Mouse (Mus musculus): ENCODE results near the gene Lmf1.

Lmf1 gene

DNA sequence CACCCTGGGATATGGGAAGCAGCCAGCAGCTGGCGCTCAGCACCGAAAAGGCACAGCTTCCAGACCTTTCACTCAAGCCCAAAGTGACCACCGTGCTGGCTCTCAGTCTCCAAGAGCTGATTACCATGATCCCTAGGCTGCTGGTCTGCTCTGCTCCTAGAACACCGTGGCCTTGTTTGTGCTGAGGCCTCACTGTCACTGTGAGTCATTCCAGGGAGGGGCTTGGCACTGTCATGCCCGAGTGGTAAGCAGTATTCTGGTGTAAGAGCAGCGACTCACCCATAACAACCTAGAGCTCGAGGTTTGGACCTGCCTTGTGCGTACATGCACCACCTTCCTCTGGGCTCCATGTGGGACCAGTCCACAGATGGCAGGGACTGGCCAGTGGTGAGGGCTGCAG is 63.1 kb downstream of the Lmf1 start:
- DNase-seq (ENCODE audit: low read depth, low spot score): no peak

DNA sequence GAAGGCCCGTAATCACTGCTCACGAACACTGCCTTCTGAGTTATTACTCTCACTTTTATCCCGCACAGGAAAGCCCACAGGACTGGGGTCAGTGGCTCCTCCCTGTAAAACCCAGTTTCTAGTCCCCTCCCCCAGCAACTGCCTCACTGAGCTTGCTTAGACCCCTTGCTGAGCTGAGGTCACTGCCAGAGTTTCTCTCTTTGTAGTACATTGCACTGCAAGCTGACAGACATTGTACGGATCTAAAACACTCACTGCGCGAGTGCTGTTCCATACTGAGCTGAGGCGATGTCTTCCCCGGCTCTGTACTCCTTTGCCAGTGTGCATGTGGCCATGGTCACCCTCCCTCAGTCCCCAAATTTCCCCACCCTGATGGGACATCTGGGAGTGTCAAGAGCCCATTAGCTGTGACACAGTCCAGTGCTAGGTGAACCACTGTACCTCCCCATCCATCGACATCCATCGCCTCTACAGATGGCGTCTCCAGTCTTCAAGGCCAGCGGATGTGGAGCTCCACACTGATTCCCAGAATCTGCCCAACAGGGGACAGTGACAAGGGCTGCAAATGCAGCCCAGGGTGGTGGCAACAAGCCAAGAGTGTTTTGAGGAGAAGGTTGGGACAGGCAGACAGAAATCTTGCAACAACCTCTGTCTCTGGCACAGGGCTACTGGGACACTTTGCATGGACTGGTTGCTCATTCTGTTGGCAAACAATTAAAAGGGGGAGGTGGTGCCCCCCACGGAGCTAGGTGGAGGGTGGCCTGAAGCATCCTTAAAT is 64.8 kb downstream of the Lmf1 start:
- DNase-seq (ENCODE audit: low read depth, low spot score): no peak

DNA sequence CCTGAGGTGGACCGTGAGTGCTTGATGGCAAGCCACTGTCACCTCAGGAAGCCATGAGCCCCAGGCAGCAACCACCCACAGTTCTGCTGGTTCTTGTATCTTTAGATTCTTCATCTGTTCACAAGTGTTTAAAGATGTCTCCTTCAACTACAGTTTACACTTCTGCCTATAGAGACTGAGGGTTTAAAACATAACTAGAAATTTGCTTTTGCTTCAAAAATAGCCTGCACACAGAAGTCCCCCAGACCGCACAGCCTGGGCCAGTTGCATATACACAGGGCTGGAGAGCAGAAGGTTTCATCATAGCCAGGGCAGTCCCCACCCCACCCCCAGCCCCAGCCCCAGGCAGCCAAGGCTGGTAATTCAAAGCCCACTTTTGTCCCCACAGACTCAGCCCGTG is 65.9 kb downstream of the Lmf1 start:
- DNase-seq (ENCODE audit: low read depth, low spot score): peak; percentile 64

DNA sequence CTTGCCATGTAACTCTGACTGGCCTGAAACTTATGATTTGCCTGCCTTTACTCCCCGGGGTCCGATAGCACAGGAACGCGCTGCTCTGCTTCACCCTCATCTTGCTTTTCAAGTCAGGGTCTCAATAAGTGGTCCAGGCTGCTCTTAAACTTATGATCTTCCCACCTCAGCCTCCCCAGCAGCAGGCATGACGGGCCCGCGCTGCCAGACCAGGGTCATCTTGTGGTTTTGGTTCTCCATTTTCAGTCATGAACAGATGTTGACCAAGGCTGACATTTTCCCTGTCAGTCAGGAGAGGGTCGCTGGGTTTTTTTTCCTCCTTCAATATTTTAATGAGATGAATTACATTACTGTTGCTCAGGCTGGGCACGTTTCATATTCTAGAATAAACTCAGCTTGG is 66.8 kb downstream of the Lmf1 start:
- DNase-seq (ENCODE audit: low read depth, low spot score): peak; percentile 80

GRCm38 (mm10) chr17:25647901-25648300 is 69.0 kb downstream of the Lmf1 start:
- DNase-seq (ENCODE audit: low read depth, low spot score): no peak

- DNase-seq (ENCODE audit: low read depth, low spot score): no peak
Measured at GRCm38 (mm10) chr17:25648678-25649216, 69.9 kb downstream of the Lmf1 start.

- no peak for DNase-seq (ENCODE audit: low read depth, low spot score)
Measured at GRCm38 (mm10) chr17:25650726-25651125, 71.8 kb downstream of the Lmf1 start.

- DNase-seq (ENCODE audit: low read depth, low spot score): no peak
Measured at GRCm38 (mm10) chr17:25652272-25652671, 73.4 kb downstream of the Lmf1 start.

DNA sequence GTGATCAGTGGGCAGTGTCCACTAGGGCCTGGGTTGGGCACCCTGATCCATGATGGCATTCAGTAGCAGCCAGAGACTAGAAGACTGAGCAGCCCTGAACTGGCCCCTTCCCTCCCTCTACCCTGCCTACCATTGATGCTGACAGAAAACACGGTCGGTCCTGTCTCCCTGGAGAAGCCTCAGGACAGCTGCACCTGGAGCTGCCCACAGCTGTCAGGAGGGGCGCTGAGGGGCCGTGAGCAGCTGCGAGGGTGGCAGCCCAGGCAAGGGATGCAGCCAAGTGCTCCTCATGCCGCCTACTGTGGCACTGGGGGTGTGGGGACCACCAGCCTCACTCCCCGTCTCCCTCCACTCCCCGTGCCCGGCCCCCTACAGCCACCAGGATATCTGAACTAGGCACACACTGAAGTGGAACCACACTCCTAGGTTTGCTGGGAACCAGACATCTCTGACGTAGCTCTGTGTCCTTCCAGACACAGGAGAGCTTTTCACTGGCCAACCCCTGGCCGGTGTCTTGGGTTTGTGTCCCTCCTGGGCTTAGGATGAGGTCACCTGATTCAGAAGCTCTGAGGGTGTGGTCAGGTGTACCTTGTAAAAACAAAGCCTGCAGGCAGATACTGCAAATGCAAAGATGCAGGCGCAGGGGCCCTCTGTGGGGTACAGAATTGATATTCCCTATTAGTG is 77.4 kb downstream of the Lmf1 start:
- DNase-seq (ENCODE audit: low read depth, low spot score): no peak

- no peak for DNase-seq (ENCODE audit: low read depth, low spot score)
Measured at GRCm38 (mm10) chr17:25656826-25657189, 77.9 kb downstream of the Lmf1 start.

DNA sequence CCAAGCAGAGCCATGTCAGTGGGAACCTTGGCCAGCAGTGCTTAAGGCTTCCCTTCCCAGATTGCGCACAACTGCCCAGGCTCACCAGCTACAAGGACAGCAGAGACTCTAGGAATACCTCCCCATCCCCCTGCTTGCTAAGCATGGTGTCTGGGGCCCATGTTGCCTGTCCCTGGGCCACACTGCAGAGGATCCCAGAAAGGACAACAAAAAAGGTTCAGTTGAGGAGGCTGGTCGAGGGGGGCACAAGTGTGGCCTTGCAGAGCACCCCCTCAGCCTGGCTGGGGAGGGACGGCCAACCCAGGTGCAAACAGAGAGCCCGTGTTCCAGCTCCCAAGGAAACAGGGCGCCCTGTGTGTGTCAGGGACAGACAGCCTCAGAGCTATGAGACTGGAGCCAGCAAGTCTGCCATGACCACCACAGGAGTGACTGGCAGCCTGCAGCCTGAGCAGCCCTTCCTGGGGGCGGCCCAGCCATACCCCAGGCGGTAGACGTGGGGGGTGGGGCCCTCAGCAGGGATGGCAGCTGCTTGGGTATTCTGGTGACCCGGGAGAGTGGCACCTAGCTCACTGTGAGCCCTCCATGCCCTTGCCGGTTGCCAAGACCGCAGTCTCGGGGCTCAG is 84.4 kb downstream of the Lmf1 start:
- DNase-seq (ENCODE audit: low read depth, low spot score): no peak

- DNase-seq (ENCODE audit: low read depth, low spot score): no peak
Measured at GRCm38 (mm10) chr17:25665485-25665884, 86.6 kb downstream of the Lmf1 start.

DNA sequence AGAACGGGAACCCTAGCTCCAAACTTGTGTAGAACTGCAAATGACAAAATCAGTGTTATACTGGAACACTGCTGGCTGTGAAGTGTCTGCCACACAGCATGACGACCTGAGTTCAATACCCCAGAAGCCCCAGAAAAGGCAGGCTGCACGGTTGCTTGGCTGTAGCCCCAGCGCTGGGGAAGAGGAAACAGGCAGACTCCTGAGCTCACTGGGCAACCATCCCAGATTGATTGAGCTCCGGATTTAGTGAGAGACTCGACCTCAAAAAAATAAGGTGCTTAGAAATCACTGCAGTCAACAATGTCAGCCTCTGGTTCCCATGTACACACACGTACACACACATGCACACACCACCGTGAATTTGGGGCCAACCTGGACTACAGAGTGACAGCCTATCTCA is 87.0 kb downstream of the Lmf1 start:
- DNase-seq (ENCODE audit: low read depth, low spot score): no peak

DNA sequence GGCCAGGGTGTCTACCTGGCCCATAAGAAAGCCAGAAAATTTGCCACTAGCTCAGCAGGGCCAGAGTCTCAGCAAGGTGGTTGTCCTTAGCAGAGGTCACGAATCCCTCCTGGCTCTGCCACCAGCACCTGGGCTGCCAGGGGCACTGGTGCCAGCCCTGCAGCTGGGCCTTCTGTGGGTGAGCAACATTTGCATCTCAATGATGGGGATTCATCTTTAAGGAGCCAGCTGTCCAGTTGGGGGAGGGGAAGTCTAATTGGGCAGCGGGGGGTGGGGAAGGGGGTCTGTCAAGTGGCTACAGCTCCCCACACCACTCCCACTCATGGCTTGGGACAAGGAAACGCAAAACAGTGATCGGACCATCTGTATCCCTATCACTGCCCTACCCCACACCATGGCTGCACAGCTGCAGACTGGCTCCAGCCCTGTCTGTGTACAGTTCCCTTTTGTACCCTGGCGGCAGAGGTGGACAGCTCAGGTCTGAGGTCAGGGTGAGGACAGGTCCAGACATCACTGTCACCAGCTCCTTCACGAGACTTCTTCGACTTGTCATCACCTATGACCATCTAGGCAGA is 89.7 kb downstream of the Lmf1 start:
- peak; percentile 83 for DNase-seq (ENCODE audit: low read depth, low spot score)

GRCm38 (mm10) chr17:25672982-25673381 is 94.1 kb downstream of the Lmf1 start:
- peak; percentile 62 for DNase-seq (ENCODE audit: low read depth, low spot score)

DNA sequence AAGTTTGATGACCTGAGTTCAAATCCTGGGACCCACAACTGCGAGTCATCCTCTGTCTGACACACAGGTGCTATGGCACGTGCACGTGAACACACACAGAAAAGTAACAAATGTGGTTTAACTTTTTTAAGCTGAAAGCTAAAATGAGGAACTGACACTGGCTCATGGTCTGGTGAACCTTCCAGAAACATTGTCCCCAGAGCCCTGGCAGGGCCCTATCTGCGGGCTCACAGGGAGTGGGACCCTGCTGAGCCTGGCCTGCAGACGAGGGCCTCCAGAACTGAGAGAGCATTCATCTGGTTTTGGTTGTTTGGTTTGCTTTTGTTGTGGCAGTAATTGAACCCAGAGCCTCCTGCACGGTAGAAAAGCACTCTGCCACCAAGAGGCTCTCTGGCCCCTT is 99.1 kb downstream of the Lmf1 start:
- DNase-seq (ENCODE audit: low read depth, low spot score): peak; percentile 92

DNA sequence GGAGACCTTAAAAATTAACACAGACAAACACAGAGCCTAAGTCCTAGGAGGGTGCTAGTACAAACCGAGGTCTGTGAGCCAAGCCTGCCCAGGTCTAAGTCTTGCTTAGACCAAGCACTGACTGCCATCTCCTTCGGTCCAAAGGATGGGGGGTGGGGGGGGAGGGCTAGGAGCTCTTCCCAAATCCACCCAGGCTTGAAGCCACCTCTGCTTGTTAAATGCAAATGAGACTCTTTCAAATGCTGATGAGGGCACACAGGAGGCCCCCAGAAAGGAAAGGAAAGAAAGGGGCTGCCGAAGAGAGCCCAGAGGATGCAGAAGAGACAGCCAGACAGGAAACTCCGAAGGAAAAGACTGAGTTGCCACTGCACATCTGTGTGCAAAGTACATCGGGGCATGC is 100.9 kb downstream of the Lmf1 start:
- peak; percentile 32 for DNase-seq (ENCODE audit: low read depth, low spot score)

DNA sequence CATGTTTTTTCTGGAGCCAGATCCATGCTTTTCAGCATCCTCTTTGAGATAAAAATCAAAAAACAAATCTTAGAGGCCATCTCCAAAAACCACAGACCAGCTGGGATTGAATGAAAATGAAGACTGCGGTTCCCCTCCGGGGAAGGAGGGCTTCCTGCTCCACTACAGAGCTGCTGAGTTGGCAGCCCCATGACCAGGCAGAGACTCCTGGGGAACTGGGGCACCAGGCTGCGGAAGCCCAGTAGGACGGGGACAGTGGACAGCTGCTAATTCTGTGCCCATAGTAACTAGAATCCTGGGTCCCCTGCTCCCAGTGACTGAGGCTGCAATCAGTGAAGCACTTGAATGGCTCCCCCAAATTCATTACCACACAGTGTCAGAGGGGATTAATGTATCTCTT is 102.8 kb downstream of the Lmf1 start:
- no peak for DNase-seq (ENCODE audit: low read depth, low spot score)

DNA sequence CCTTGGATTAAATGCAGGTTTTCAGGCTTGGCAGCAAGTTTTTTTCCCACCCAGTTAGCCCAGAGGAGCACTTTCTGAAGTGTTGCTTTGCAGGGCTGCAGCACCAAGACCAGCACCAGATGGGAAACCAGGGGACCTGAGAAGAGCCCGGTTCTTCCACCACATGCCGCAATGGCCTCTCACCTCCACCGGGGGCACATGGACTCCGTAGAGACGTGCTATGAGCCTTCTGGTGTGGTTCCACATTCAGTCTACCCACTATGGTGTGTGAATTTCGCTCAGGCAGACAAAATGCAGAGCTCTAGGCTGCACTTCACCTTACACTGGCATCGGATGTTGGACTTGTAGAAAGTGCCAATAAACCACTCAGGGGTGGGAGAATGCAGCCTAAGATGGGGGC is 107.4 kb downstream of the Lmf1 start:
- DNase-seq (ENCODE audit: low read depth, low spot score): peak; percentile 60

- DNase-seq (ENCODE audit: low read depth, low spot score): no peak
Measured at GRCm38 (mm10) chr17:25688922-25689321, 110.0 kb downstream of the Lmf1 start.

DNA sequence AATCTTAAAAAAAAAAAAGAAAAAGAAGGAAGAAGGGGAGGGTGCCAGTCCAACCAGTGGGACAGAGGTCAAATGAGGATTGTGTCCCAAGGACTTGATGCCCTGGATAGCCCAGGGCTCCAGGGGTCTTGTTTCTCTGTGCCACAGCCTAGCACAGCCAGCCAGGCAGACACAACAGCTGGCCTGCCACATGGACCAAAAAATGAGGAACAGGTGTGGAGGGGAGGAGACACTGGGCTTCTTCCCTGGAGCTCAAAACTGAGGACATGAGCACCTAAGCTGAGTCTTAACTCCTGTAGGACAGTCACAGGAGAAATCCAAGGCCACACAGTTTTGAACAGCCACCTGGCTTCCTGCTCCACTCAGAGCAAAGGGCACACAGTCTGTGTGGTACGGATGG is 117.4 kb downstream of the Lmf1 start:
- no peak for DNase-seq (ENCODE audit: low read depth, low spot score)

- peak; percentile 74 for DNase-seq (ENCODE audit: low read depth, low spot score)
Measured at GRCm38 (mm10) chr17:25698446-25698845, 119.6 kb downstream of the Lmf1 start.
